Mouse (Mus musculus): ENCODE measurements at regions not wholly inside any gene's neighbourhood (a gene's known extent, or its start where the extent isn't known, plus 50 kb on each side); places are given as distances from the start of the nearest gene placed in this dataset.

DNA sequence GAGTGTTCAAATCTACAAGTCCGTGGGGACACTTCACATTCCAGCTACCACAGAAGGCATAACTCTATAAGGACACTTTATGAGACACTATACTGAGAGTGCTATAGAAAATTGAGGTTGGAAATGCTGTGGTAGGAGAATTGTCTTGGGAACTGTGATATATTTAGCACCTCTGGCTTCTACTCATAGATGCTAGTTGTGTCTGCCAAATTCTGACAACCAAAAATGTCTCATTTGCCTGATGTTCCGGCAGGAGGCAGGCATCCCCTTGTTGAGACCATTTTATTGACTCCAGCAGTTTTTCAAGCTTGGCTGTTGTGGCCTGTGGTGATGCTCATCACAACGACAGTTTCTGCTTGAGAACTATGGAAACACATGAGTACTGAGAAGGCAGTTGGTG, 387.9 kb downstream of the Etnk1 start:
- DNase-seq, result no peak

DNA sequence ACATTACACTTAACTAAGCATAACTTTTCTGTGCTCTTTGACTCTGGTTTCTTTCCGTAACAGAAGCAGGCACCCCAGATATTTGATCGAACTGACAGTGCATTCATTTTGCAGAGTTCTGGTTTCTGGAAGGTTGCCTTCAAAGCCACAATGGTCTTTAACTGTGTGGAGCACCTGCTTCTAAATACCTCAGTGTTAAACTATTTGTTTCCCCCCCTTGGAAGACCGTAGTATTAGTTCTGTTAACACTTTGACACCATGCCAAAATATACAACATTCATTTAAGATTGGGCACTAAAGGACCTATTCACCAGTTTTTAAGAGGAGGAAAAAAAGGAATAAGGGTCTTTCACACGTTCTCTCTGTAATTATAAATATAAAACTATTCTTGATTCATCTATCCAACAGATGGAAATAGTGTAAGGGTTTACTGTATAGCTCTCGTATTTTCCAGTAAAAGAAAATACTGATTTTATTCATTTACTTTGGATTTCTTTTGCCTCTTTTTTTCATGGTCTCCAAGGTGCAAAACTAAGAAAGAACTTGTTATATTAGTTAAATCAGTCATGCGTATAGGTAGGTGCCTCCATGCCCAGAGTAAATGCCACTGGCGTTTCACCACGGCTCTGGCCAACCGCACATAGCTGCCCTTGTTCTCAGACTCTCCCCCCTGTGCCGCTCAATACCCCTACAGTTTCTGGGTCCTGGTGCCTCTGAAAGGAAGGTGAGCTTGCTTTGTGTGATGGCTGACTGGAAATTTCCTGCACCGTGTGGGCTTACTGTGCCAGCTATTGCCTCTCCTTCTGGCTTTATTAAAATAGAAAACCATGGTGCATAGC, 391.2 kb downstream of the Etnk1 start:
- DNase-seq, result no peak

DNA sequence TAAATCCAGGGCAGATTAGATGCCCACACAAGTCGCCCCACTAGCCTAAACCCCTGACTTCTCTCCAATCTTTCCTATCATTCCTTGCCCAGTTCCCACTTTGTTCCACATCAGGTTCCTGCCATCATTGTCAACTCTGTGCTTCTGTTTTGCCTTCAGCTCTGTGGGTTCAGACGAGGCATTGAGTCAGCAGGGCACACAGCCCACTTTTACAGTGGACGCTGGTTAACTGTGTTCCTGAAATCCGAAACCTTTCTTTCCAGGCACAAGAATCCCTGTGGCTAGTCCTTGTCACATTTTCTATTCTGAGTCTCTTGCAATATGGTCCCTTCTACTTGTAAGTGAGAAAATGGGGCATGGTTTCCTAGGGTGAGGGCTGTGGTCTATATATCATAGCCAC, 392.3 kb downstream of the Etnk1 start:
- DNase-seq, result no peak

DNA sequence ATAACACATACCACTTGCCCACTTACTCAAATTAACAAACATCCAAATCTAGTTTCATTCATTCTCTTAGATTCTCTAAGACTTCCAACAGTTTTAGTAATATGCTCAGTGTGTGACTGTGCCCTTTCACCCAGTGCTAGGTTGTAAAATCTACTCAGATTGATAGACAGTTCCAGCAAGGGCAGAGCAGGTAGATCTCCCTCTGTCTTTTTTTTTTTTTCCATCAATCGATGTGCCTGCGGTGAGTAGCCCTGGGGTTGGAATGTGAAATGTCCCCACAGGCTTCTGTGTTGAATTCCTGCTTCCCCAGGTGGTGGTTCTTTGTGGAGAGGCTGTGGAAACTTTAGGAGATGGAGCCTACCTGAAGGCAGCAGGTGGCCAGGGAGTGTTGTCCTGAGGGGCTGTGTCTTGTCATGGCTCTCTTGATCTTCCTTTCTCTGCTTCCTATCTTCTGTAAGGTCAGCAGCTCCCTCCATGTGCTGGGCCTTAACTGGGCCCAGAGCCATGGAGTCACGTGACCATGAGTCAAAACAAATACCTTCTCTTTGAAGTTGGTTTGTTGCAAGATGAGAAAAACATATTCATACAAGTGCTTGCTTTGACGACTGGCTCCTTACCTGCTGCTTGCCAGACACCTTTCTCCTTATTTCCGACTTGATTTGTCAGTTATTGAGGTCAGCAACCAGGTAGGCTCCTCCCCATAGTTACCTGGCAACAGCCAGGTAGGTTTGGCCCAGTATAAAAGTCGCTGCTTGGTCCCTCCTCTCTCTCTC, 394.5 kb downstream of the Etnk1 start:
- DNase-seq, result peak; percentile 26

DNA sequence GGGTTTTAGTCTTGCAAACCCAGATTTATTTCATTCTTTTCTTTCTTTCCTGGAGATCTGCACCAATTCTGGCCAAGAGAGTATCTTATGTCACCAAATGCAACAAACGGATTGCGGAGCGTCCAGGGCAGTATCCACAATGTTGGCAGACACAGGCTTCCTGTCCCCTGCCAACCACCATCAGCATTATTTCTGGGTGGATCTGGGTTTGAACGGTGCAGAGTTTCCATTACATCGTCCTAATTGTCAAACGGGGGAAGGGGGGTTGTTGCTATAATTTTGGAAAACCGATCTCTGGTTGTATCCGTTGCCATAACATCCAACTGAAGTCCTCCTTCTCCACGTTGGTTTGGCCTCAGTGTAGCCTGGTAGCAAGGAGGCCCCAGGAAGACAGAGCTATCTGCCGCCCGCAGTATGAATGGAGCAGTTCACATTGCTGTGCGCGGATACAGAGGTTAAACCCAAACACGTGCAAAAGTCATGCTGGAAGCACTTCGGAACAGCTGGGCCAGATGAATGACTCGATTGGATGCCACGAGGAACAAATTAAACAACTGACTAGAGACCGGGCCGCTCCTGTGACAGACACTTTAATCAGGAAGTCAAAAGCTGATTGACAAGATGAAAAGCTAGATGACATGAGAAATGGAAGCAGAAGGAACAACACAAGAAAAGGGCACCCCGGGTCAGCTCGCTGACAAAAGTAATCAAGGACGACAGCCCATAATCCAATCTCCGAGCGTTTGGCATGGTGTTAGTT, 404.5 kb downstream of the Etnk1 start:
- DNase-seq, result no peak

DNA sequence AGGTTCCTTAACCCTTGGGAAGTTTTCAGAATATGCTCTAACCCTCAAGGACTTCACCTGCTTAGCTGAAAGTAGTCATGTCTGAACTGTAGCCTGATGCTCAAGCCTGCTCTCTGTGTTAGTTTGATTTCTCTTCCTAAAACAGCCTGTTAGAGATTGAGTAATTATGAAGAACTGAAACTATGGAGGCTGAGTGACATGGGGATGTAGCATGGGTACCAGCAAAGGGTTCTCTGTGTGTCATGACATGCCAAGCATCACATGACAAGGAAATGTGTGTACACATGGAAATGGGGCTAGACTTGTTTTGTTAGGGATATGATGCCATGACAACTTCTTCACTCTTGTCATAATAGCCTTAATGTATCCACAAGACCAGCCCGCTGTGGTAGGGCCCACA, 412.2 kb downstream of the Etnk1 start:
- DNase-seq, result no peak

DNA sequence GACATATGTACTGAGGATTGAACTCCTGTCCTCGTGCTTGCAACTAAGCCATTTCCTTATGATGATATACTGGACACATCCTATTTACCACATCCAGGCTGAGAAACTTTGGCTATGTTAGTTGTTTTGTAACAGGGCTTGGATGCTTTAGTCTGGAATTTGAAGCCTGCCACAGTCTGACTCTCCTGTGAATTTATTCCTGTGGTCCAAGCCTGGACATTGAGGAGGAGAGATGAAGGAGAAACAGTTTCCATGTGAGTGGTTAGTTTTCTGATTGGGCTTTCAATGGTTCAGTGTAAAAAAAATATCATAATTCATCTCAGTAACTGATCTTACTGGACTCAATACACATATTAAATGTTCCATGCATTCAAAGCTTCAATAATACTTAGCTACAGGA, 422.6 kb downstream of the Etnk1 start:
- DNase-seq, result no peak

DNA sequence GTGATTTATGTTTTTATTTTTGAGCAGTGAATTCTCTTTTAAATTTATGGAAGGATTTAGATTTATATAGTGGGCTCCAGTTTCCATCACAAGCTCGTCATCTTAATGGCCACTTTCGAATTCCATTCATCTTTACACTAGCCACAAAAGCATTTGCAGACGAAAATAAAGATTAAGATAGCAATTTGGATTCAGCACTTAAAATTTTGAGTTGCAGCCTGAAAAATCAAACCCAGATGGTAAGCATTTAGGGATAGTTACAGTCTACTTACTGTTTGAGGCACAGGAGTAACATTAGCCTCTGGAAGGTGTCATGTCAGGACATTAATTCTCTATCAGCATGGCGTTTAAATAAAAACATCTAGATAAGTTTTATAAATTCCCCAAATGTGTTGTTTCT, 423.2 kb downstream of the Etnk1 start:
- no peak for DNase-seq

DNA sequence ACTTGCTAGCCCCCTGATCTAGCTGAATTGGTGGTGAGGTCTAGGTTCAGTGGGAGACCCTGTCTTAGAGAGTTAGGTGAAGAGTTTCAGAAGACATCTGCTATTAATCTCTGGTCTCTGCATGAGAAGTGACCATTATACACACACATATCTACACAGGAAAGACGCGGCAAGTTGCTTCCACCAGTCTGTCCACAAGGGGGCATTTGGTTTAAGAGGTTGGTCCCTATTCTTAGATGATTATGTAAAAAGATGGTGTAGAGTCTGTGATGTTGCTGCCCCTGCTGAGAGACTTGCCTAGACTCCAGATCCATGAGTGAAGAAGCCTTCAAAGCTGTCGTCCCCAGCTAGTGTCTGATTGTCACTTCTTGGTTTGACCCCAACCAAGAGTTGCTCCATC, 425.5 kb downstream of the Etnk1 start:
- no peak for DNase-seq

DNA sequence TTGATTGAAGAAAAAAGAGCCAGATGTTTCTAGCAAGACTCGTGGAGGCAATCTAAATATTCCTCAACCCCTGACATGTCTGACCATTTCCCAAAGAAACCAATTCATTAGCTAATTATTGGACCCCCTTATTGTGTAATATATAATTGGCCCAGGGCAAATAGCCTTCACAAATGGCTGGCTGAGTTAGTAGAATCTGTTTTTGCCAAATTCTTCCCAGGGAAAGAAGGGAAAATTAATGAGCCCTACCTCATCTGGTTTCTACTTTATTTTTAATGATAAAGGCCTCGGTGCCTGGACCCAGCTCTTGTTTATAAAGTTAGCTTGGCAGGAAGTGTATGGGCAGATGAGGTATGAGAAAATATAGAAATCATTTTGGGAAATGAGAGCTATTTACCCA, 428.5 kb downstream of the Etnk1 start:
- DNase-seq, result no peak

DNA sequence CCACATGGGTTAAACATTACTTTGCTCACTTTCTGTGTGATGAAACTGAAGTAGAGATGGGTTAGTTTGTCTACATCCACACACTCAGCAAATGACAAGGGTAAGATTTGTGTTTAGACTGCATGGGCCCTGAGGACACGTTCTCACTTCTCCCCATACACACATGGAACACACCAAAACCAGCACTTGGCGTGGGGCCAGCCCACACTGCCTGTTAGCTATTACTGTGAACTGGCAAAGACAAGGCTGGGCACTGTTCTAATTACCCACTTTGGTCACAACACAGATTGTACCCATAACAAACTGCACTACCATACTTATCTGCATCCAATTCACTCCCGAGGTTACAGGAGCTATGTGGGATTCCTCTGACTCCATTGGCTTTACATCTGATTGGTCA, 430.4 kb downstream of the Etnk1 start:
- DNase-seq, result no peak

DNA sequence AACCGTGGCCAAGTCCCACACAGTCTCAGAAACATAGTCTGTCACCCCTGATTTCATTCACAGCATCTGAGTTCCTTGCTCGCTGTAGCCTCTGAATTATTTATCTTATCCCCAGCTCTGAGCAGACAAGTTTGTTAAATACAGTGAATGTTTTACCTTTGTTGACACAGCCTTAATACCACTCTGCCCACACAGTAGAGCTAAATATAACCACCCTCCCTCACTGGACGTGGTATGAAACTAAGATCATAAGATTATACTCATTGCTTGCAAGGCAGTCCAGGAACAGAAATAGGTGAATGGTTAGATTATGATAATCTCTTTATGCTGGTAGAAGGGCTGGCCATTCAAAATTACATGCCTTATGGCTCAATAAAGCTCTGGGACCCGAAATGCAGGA, 431.9 kb downstream of the Etnk1 start:
- no peak for DNase-seq

DNA sequence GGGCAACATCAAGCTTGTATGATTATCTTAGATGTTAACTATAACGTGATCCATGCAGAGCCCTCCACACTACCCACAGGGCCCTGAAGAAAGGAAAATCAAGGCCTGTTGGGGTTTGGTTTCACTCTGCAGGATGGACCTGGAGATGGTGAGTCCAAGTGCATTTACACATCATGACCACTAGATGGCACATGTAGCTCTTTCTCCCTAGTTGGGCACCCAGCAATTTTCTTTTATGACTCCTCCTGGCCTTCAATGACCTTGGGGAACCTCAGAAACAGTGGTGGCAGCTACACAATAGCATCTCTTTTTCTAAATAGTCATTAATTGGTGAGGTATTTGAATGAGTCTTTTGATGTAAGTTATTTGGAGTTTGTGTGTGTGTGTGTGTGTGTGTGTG, 442.1 kb downstream of the Etnk1 start:
- peak; percentile 32 for DNase-seq

DNA sequence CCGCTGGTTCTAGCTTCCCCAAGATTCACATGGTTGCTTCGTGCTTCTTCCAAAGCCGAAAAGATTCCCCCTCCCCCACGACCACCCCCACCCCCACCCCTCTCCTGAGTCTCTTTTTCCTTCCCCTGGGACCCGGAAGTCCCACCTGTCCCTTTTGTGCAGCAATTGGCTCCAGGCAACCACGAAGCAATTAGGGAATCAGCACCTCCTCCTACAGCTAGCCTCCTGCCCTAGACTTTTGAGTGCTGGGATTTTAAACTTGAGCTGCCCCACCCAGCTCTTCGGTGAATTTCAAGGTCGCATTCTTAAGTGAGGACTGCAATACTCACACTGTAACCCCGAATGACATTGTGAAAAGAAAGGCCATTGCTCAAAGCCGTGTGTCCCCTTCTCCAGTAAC, 445.9 kb downstream of the Etnk1 start:
- no peak for DNase-seq

DNA sequence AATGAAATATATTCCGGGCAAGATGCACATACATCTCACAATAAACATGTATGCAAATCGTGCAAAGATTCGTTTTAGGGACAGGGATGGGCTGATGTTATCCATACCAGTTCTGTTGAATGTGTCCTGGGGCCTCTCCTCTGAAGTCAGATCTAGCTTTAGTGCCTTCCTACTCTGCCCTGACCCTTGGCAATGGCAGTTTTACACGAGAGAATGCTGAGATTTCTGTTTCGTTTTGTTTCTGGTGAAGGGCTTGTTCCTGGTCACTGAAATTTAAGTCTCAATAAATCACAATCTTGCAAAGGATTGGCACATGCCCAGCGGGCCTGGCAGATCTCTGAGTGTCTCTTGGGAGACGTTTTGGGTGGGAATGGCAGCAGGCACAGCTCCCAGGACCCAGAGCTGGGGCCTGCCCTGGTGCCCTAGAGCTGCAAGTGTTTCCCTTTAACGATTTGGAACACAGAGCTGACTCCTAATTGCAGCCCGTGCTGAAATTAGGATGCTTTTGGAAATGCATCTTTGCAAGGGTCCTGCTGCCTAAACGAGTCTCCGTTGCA, 447.5 kb downstream of the Etnk1 start:
- no peak for DNase-seq

DNA sequence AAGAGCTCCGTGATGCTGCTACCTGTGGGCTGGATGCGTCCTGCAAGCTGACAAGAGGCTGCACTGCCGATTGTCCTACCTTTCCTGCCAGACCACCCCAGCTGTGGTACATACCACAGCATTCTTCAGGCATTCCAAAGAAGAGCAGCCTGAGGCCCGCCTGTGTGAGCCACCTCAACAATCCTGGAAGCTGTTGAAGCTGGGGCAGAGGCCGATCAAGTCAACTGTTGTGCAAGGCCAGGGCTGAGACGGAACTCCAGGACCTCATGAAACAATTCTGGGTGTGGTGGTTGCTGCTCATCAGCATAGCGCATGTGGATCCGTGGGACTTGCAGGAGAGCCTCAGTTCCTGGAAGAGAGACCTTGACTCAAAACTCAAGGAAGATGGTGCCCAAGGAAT, 448.3 kb downstream of the Etnk1 start:
- no peak for DNase-seq

DNA sequence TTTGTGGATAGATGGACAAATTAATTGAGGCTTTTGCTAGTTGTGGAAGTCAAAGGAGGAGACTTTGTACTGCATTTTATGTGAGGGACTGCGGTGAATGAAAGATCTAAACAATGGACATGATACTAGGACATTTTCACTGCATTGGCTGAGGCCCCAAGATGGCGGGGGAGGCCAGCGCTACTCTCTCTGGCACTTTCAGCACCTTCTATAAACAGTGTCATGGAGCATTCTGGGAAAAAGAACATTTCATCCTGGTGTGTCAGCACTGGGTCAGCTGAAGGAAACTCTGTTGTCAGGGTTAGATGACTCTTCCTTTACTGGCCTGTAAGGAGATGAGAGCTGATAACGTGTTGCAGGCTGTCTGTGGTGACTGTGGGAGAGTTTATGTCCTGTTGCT, 449.4 kb downstream of the Etnk1 start:
- DNase-seq, result no peak

DNA sequence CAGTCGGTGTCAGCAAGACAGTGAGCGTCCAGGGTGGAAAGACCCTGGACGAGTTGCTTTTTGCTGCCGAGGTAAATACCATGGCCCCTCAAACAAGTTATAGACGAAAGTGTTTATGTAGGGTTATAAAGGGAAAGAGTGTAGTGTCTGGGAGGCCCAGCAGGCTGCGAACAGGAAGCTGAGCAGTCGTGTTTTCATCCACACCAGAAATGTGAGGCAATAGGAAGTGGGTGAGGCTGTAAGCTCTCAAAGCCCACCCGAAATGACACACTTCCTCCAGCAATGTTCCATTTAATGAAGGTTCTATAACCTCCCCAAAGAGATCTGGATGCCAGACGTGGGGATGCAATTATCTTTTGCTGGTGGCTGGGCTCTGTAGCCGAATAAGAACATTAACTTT, 451.5 kb downstream of the Etnk1 start:
- DNase-seq, result no peak

DNA sequence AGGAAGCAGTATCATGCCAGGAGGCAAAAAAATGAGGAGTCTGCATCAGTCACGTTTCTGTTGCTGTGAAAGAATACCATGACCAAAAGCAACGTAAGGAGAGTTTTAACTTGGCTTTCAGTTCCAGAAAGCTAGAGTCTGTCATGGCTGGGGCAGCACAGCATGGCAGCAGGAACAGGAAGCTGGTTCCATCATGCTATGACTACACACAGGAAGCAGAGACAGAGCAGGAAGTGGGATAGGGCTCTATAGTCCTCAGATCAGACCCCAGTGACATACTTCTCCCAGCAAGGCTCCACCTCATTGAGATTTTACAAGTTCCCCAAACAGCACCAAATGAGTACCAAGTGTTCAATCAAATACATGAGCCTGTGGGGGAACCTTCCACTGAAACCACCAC, 453.6 kb downstream of the Etnk1 start:
- DNase-seq, result no peak

DNA sequence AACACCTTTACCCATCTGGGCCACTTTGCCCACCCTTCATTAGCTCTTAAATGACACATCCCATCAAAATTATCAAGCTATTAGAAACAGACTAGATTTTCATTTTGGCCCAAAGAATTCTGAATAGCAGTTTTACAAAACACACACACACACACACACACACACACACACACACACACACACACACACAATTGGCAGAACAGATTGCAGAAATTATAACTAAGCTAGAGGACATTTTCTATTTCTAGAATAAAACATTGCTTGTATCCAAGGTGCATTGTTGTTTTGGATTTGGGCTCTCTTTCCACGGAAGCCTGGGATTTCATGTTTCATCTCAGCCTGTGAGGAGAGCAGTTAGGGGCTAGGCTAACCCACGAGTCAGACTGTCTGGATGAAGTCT, 455.1 kb downstream of the Etnk1 start:
- no peak for DNase-seq

DNA sequence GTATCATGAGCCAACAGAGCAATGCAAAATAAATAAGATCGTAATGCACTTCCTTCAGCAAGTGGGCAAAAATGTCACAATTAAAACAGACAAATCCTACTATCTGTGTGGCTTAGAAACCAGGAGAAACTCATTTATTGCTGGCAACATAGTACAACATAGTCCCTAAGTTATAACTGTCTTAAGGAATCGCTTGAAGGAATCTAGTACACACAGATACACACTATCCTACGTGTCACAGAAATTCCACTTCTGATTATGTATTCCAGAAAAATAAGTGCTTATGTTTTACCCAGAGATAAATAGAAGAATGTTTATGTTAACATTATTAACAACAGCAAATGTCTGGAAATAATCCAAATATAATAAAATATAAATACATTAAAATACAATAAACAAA, 457.9 kb downstream of the Etnk1 start:
- DNase-seq, result no peak

DNA sequence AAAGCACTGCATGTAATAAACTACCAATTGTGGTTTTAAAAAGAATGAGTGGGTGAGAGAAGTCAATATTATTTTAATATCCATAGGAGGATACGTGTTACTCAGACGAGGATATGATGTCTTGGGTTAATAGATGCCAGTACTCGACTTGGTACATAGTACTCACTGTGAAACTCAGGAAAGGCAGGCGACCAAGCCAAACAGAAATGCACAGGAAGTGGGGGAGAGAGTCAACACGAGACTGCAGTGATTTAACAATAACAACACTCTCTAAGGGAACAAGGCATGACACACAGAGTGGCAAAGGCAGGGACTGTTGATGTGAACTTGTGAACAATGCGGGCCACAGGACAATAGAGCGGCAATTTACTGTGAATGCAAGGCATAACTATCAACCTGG, 464.6 kb downstream of the Etnk1 start:
- no peak for DNase-seq

DNA sequence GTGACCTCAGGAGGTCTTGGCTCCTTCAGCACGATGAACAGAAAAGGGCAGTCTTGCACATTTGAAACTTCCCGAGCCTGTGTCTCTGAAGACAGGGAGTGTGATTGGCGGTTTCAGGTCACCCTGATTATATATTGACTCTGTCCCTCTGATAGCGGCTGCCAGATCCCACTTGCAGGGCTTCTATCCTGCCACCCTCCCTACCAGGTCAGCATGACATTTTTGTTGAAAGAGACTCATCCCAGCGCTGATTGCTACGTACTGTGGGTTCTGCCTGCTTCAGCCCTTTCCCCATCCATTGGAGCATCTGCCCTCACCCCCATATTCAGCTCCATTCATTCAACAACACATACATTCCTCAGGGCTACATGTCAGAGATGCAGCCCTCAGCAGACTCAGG, 466.7 kb downstream of the Etnk1 start:
- no peak for DNase-seq

DNA sequence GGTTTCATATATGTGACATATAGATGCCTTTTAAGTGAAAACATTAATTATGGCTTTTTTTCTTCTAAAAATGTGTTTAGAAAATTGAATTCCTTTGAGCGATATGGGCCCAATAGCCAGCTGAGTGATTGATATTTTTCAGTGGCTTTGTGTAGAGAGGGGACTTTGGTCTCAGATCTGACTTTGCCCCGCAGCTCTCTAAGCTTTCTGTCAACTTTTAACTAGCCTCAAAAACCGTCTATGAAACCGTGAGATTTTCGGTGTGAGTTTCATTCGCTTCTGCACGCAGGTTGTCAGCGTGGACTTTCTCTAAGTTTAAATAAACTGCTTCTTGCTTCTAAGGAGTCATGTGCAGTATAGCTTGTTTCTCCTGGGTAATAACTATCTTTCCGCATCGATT, 467.3 kb downstream of the Etnk1 start:
- DNase-seq, result no peak
